Mouse (Mus musculus): ENCODE measurements at regions not wholly inside any gene's neighbourhood (a gene's known extent, or its start where the extent isn't known, plus 50 kb on each side); places are given as distances from the start of the nearest gene placed in this dataset.

GRCm38 (mm10) chrX:55584758-55585157, 358.1 kb downstream of the Slxl1 start:
- peak; percentile 0 for DNase-seq

Data from retina, postnatal 1 day (tissue).